Mouse (Mus musculus): Measurements from ENCODE around the gene Ccdc114. TPM values are rescaled to one million over a fixed set of nuclear protein-coding genes. Genes with fewer than 3 reads are reported as not detected.
A peak's percentile ranks its signal among the peaks of the same experiment; 100 is the strongest.

Gene Ccdc114
- polyA plus RNA-seq, 1 experiment from 2014 or later: 2.9 TPM

DNA sequence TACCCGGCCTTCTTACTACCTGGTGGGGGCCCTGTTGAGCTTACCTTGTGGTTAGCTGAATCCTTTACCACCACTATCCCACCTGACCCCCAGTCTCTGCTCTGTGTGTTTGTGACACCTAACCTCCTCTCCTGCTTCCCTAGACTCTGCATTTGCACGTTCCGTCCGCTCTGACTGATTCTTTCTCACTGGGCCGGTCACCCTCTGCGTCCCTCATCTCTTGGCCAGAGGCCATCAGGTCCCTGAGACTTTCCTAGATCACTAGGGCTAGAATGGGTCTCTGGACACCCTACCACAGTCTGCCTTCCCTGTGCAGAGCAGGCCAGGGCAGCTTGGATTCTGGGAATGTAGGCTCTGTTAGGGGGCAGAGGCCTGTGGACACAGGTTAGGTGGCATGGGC lies 9.8 kb upstream of the Ccdc114 start:
- peaks cover 6% of the 10 kb centered on the region for H3K36me3 ChIP-seq (ENCODE audit: control insufficient read depth, insufficient read depth, low read length)
- H3K4me2 ChIP-seq (ENCODE audit: low read depth): no peak overlapping the region
- no peaks in the 10 kb centered on the region for H3K9me3 ChIP-seq (ENCODE audit: control insufficient read depth, low read length)
- no peaks in the 10 kb centered on the region for H3K27me3 ChIP-seq (ENCODE audit: control insufficient read depth, insufficient read depth, low read length)
- 93% methylated on average over 6 of the region's 6 CpGs for WGBS
- H3K9ac ChIP-seq (ENCODE audit: low read length): no peak overlapping the region
- no peak overlapping the region for H3K27ac ChIP-seq (ENCODE audit: low read depth, low read length)
- no peak for ATAC-seq (ENCODE audit: insufficient read depth, low FRiP score, low TSS enrichment)
- H3K4me1 ChIP-seq (ENCODE audit: control insufficient read depth, insufficient read depth, low read length): peaks cover 16% of the 10 kb centered on the region
- no peak overlapping the region for H3K4me3 ChIP-seq (ENCODE audit: low read depth, low read length)
- no peak for DNase-seq (ENCODE audit: low spot score)

- WGBS: 87% methylated on average over 5 of the region's 5 CpGs
- Histone ChIP-seq H3K9ac (ENCODE audit: low read length) (no peak overlapping the region), H3K4me2 (ENCODE audit: low read depth) (no peak overlapping the region), H3K36me3 (ENCODE audit: control insufficient read depth, insufficient read depth, low read length) (peaks cover under 1% of the 10 kb centered on the region), H3K27me3 (ENCODE audit: control insufficient read depth, insufficient read depth, low read length) (no peaks in the 10 kb centered on the region), H3K4me1 (ENCODE audit: control insufficient read depth, insufficient read depth, low read length) (peaks cover 16% of the 10 kb centered on the region), H3K4me3 (ENCODE audit: low read depth, low read length) (no peak overlapping the region), H3K27ac (ENCODE audit: low read depth, low read length) (no peak overlapping the region), H3K9me3 (ENCODE audit: control insufficient read depth, low read length) (no peaks in the 10 kb centered on the region)
- DNase-seq (ENCODE audit: low spot score) (no peak), ATAC-seq (ENCODE audit: insufficient read depth, low FRiP score, low TSS enrichment) (no peak)
Observed at GRCm38 (mm10) chr7:45915011-45915410, 8.9 kb upstream of the Ccdc114 start.

- peak; percentile 82 for DNase-seq (ENCODE audit: low spot score)
- peak; percentile 88 for ATAC-seq (ENCODE audit: insufficient read depth, low FRiP score, low TSS enrichment)
- Histone ChIP-seq H3K4me1 (ENCODE audit: control insufficient read depth, insufficient read depth, low read length) (peaks cover 16% of the 10 kb centered on the region), H3K27me3 (ENCODE audit: control insufficient read depth, insufficient read depth, low read length) (no peaks in the 10 kb centered on the region), H3K4me2 (ENCODE audit: low read depth) (peak overlapping the region; percentile 33), H3K27ac (ENCODE audit: low read depth, low read length) (peak overlapping the region; percentile 80), H3K36me3 (ENCODE audit: control insufficient read depth, insufficient read depth, low read length) (no peaks in the 10 kb centered on the region), H3K4me3 (ENCODE audit: low read depth, low read length) (peak overlapping the region; percentile 1; the same call in 1 of the 2 replicates), H3K9me3 (ENCODE audit: control insufficient read depth, low read length) (no peaks in the 10 kb centered on the region), H3K9ac (ENCODE audit: low read length) (peak overlapping the region; percentile 36)
- WGBS: 38% methylated on average over 26 of the region's 26 CpGs
Observed at GRCm38 (mm10) chr7:45916056-45917003, 7.5 kb upstream of the Ccdc114 start.

- H3K27ac ChIP-seq (ENCODE audit: low read depth, low read length): peak overlapping the region; percentile 80
- peak overlapping the region; percentile 35; the same call in 1 of the 2 replicates for H3K9ac ChIP-seq (ENCODE audit: low read length)
- H3K27me3 ChIP-seq (ENCODE audit: control insufficient read depth, insufficient read depth, low read length): no peaks in the 10 kb centered on the region
- H3K4me3 ChIP-seq (ENCODE audit: low read depth, low read length): 0 out of 2 replicates have a peak overlapping the region, but pooled peaks have one; percentile 1
- WGBS: 30% methylated on average over 13 of the region's 13 CpGs
- DNase-seq (ENCODE audit: low spot score) (no peak), ATAC-seq (ENCODE audit: insufficient read depth, low FRiP score, low TSS enrichment) (peak; percentile 48)
- H3K4me2 ChIP-seq (ENCODE audit: low read depth): peak overlapping the region; percentile 33
- H3K4me1 ChIP-seq (ENCODE audit: control insufficient read depth, insufficient read depth, low read length): peaks cover 16% of the 10 kb centered on the region
- no peaks in the 10 kb centered on the region for H3K9me3 ChIP-seq (ENCODE audit: control insufficient read depth, low read length)
- no peaks in the 10 kb centered on the region for H3K36me3 ChIP-seq (ENCODE audit: control insufficient read depth, insufficient read depth, low read length)
Observed at GRCm38 (mm10) chr7:45917004-45917704, 6.7 kb upstream of the Ccdc114 start.

DNA sequence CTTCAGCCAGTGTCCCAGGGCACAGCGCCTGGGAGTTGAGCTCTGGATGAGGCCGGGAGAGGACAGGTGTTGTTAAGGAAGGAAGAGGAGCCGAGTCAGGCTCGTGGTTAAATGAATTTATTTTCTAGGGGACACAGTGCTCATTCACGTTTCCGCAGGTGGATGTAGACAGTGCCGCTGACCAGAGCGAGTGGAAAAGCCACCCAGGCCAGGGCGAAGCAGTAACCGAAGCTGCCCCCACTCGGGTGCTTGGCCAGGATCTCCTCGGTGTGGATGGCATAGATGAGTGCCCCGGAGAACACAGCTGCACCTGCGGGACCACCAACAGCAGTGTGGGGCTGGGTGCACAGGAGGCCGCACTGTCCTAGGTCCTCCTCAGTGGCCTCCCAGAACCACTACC lies 5.9 kb upstream of the Ccdc114 start:
- 88% methylated on average over 15 of the region's 15 CpGs for WGBS
- Histone ChIP-seq H3K4me2 (ENCODE audit: low read depth) (no peak overlapping the region), H3K9me3 (ENCODE audit: control insufficient read depth, low read length) (no peaks in the 10 kb centered on the region), H3K4me1 (ENCODE audit: control insufficient read depth, insufficient read depth, low read length) (peaks cover 16% of the 10 kb centered on the region), H3K27me3 (ENCODE audit: control insufficient read depth, insufficient read depth, low read length) (no peaks in the 10 kb centered on the region), H3K27ac (ENCODE audit: low read depth, low read length) (no peak overlapping the region), H3K36me3 (ENCODE audit: control insufficient read depth, insufficient read depth, low read length) (no peaks in the 10 kb centered on the region), H3K9ac (ENCODE audit: low read length) (no peak overlapping the region), H3K4me3 (ENCODE audit: low read depth, low read length) (no peak overlapping the region)
- DNase-seq (ENCODE audit: low spot score): no peak
- no peak for ATAC-seq (ENCODE audit: insufficient read depth, low FRiP score, low TSS enrichment)

GRCm38 (mm10) chr7:45919083-45919671 lies 4.7 kb upstream of the Ccdc114 start:
- H3K27ac ChIP-seq (ENCODE audit: low read depth, low read length): no peak overlapping the region

GRCm38 (mm10) chr7:45919761-45920160 lies 4.1 kb upstream of the Ccdc114 start:
- H3K4me3 ChIP-seq (ENCODE audit: low read depth, low read length): no peak overlapping the region
- H3K4me2 ChIP-seq (ENCODE audit: low read depth): no peak overlapping the region
- no peak for ATAC-seq (ENCODE audit: insufficient read depth, low FRiP score, low TSS enrichment)

More at GRCm38 (mm10) chr7:45919083-45919671, 4.7 kb upstream of the Ccdc114 start:
- Histone ChIP-seq H3K4me1 (ENCODE audit: control insufficient read depth, insufficient read depth, low read length) (peaks cover 16% of the 10 kb centered on the region), H3K9ac (ENCODE audit: low read length) (no peak overlapping the region), H3K4me3 (ENCODE audit: low read depth, low read length) (no peak overlapping the region), H3K4me2 (ENCODE audit: low read depth) (no peak overlapping the region), H3K27me3 (ENCODE audit: control insufficient read depth, insufficient read depth, low read length) (no peaks in the 10 kb centered on the region), H3K9me3 (ENCODE audit: control insufficient read depth, low read length) (no peaks in the 10 kb centered on the region), H3K36me3 (ENCODE audit: control insufficient read depth, insufficient read depth, low read length) (no peaks in the 10 kb centered on the region)
- ATAC-seq (ENCODE audit: insufficient read depth, low FRiP score, low TSS enrichment): no peak
- WGBS: 71% methylated on average over 14 of the region's 14 CpGs
- no peak for DNase-seq (ENCODE audit: low spot score)

GRCm38 (mm10) chr7:45920583-45921241 lies 3.2 kb upstream of the Ccdc114 start:
- Histone ChIP-seq H3K27ac (ENCODE audit: low read depth, low read length) (no peak overlapping the region), H3K4me3 (ENCODE audit: low read depth, low read length) (no peak overlapping the region), H3K36me3 (ENCODE audit: control insufficient read depth, insufficient read depth, low read length) (no peaks in the 10 kb centered on the region), H3K4me2 (ENCODE audit: low read depth) (peak overlapping the region; percentile 7; the same call in 1 of the 2 replicates), H3K4me1 (ENCODE audit: control insufficient read depth, insufficient read depth, low read length) (peaks cover 16% of the 10 kb centered on the region), H3K27me3 (ENCODE audit: control insufficient read depth, insufficient read depth, low read length) (no peaks in the 10 kb centered on the region), H3K9me3 (ENCODE audit: control insufficient read depth, low read length) (no peaks in the 10 kb centered on the region), H3K9ac (ENCODE audit: low read length) (no peak overlapping the region; the same call in 1 of the 2 replicates)
- ATAC-seq (ENCODE audit: insufficient read depth, low FRiP score, low TSS enrichment) (no peak), DNase-seq (ENCODE audit: low spot score) (no peak)
- WGBS: 52% methylated on average over 9 of the region's 9 CpGs

More at GRCm38 (mm10) chr7:45919761-45920160, 4.1 kb upstream of the Ccdc114 start:
- Histone ChIP-seq H3K9ac (ENCODE audit: low read length) (no peak overlapping the region), H3K27ac (ENCODE audit: low read depth, low read length) (no peak overlapping the region), H3K9me3 (ENCODE audit: control insufficient read depth, low read length) (no peaks in the 10 kb centered on the region), H3K27me3 (ENCODE audit: control insufficient read depth, insufficient read depth, low read length) (no peaks in the 10 kb centered on the region), H3K4me1 (ENCODE audit: control insufficient read depth, insufficient read depth, low read length) (peaks cover 16% of the 10 kb centered on the region), H3K36me3 (ENCODE audit: control insufficient read depth, insufficient read depth, low read length) (no peaks in the 10 kb centered on the region)
- WGBS: 82% methylated on average over 4 of the region's 4 CpGs
- DNase-seq (ENCODE audit: low spot score): no peak
